Mouse (Mus musculus) MEL-GATA-1-ER (cell line): ENCODE measurements at regions not wholly inside any gene's neighbourhood (a gene's known extent, or its start where the extent isn't known, plus 50 kb on each side); places are given as distances from the start of the nearest gene placed in this dataset.

Experiments
- DNase-seq: peaks from one replicate; pipeline ENCODE4 v3.0.0-alpha.2; 2012; ENCODE audit warnings: low read depth; ENCODE audit errors: extremely low read depth

GRCm38 (mm10) chr17:7633382-7634290, 193.5 kb downstream of the Fndc1 start:
- no peak for DNase-seq

- DNase-seq, result no peak
These were observed 201.4 kb downstream of the Fndc1 start for GRCm38 (mm10) chr17:7625746-7626145.

GRCm38 (mm10) chr17:7623392-7623791, 203.7 kb downstream of the Fndc1 start:
- DNase-seq, result no peak

GRCm38 (mm10) chr17:7621262-7621661, 205.8 kb downstream of the Fndc1 start:
- no peak for DNase-seq

GRCm38 (mm10) chr17:7620166-7620565, 206.9 kb downstream of the Fndc1 start:
- no peak for DNase-seq

GRCm38 (mm10) chr17:7619641-7620040, 207.5 kb downstream of the Fndc1 start:
- DNase-seq, result no peak

- no peak for DNase-seq
These were observed 219.1 kb downstream of the Fndc1 start for GRCm38 (mm10) chr17:7608046-7608445.

- DNase-seq, result no peak
These were observed 219.7 kb downstream of the Fndc1 start for GRCm38 (mm10) chr17:7607431-7607830.

GRCm38 (mm10) chr17:7604813-7605504, 219.7 kb upstream of the Unc93a2 start:
- DNase-seq, result no peak

GRCm38 (mm10) chr17:7604096-7604495, 218.8 kb upstream of the Unc93a2 start:
- no peak for DNase-seq

GRCm38 (mm10) chr17:7600555-7600954, 215.3 kb upstream of the Unc93a2 start:
- DNase-seq, result no peak

- no peak for DNase-seq
These were observed 212.2 kb upstream of the Unc93a2 start for GRCm38 (mm10) chr17:7597481-7597880.

- no peak for DNase-seq
These were observed 209.5 kb upstream of the Unc93a2 start for GRCm38 (mm10) chr17:7594801-7595200.

- no peak for DNase-seq
These were observed 207.2 kb upstream of the Unc93a2 start for GRCm38 (mm10) chr17:7592491-7592890.

GRCm38 (mm10) chr17:7582866-7583398, 197.7 kb upstream of the Unc93a2 start:
- DNase-seq, result no peak

- DNase-seq, result no peak
These were observed 193.8 kb upstream of the Unc93a2 start for GRCm38 (mm10) chr17:7579031-7579430.

- no peak for DNase-seq
These were observed 192.7 kb upstream of the Unc93a2 start for GRCm38 (mm10) chr17:7578003-7578402.

- DNase-seq, result no peak
These were observed 192.0 kb upstream of the Unc93a2 start for GRCm38 (mm10) chr17:7577227-7577626.

- no peak for DNase-seq
These were observed 186.2 kb upstream of the Unc93a2 start for GRCm38 (mm10) chr17:7571481-7571880.

- DNase-seq, result no peak
These were observed 183.2 kb upstream of the Unc93a2 start for GRCm38 (mm10) chr17:7568482-7568881.

- no peak for DNase-seq
These were observed 180.5 kb upstream of the Unc93a2 start for GRCm38 (mm10) chr17:7565771-7566170.

- no peak for DNase-seq
These were observed 177.7 kb upstream of the Unc93a2 start for GRCm38 (mm10) chr17:7562940-7563339.
